Mouse (Mus musculus) intestine, postnatal 0 days (tissue): ENCODE data around the gene Arhgef3. TPM values are rescaled to one million over a fixed set of nuclear protein-coding genes. Genes with fewer than 3 reads are reported as not detected.

ENCODE experiments used
- ATAC-seq: fragments of 200-750 bp; cut with Nextera tagmentation; 2 replicates; pipeline ENCODE4 v1.8.0; 2017; ENCODE audit warnings: mild to moderate bottlenecking, moderate TSS enrichment, moderate library complexity
- H3K27ac ChIP-seq: fragments of 300-500 bp; sonication (generic); 2 replicates; pipeline ENCODE4 v1.5.1; 2014; ENCODE audit warnings: mild to moderate bottlenecking, low read depth, low read length, moderate library complexity
- H3K27me3 ChIP-seq: fragments of 300-500 bp; sonication (generic); replicated peaks from 2 replicates; pipeline ENCODE4 v1.6.1; 2014; ENCODE audit warnings: low read length, mixed read lengths; ENCODE audit not compliant: control insufficient read depth, insufficient read depth
- H3K36me3 ChIP-seq: fragments of 300-500 bp; sonication (generic); 2 replicates; pipeline ENCODE4 v1.6.1; 2014; ENCODE audit warnings: mild to moderate bottlenecking, moderate library complexity; ENCODE audit not compliant: control insufficient read depth, insufficient read depth
- H3K4me1 ChIP-seq: fragments of 300-500 bp; sonication (generic); replicated peaks from 2 replicates; pipeline ENCODE4 v1.6.1; 2014; ENCODE audit warnings: antibody characterized with exemption, low read length, mixed read lengths; ENCODE audit not compliant: control insufficient read depth, insufficient read depth
- H3K4me2 ChIP-seq: fragments of 300-500 bp; sonication (generic); replicated peaks from 2 replicates; pipeline ENCODE4 v1.6.1; 2014; ENCODE audit warnings: low read depth, mild to moderate bottlenecking, moderate library complexity
- H3K4me3 ChIP-seq: fragments of 300-500 bp; sonication (generic); 2 replicates; pipeline ENCODE4 v1.5.1; 2014; ENCODE audit warnings: low read depth, low read length
- H3K9ac ChIP-seq: fragments of 300-500 bp; sonication (generic); 2 replicates; pipeline ENCODE4 v1.6.1; 2014; ENCODE audit warnings: mild to moderate bottlenecking, low read depth, low read length
- H3K9me3 ChIP-seq: fragments of 300-500 bp; sonication (generic); 2 replicates; pipeline ENCODE4 v1.6.1; 2016; ENCODE audit warnings: mixed run types; ENCODE audit not compliant: control insufficient read depth
- CTCF ChIP-seq: sonication (generic); IDR thresholded peaks from 2 replicates; pipeline ENCODE4 v1.5.1; 2016; ENCODE audit warnings: low read depth, mild to moderate bottlenecking, control low read depth, antibody characterized with exemption, moderate library complexity
- WGBS: fragments of 180-500 bp; shearing (Covaris S2); extraction: QIAGEN DNeasy Blood & Tissue Kit; methylation state at CpG from one replicate; pipeline ENCODE4 v1.1.7; 2014; 5-methylcytosine and 5-hydroxymethylcytosine counted together
- polyA plus RNA-seq: library from polyadenylated mRNA; unstranded; fragments of >200 nt; fragmentation: Nextera tagmentation; extraction: Ambion mirVana; gene quantifications from 2 replicates; pipeline ENCODE4 v1.2.1, GENCODE M21; 2015

Arhgef3 gene
- polyA plus RNA-seq, 1 experiment from 2014 or later, result 12.2 TPM

- H3K4me1 ChIP-seq, result no peaks in the 10 kb centered on the region
- H3K4me3 ChIP-seq, result no peak overlapping the region
- no peaks in the 10 kb centered on the region for H3K27me3 ChIP-seq
- no peak overlapping the region for H3K4me2 ChIP-seq
- no peak for TF ChIP-seq CTCF
- no peak overlapping the region for H3K9ac ChIP-seq
- H3K27ac ChIP-seq, result no peak overlapping the region
- H3K36me3 ChIP-seq, result no peaks in the 10 kb centered on the region; the same call in 1 of the 2 replicates
- 47% methylated on average over 5 of the region's 5 CpGs for WGBS
- no peaks in the 10 kb centered on the region for H3K9me3 ChIP-seq
- no peak for ATAC-seq
Measured at GRCm38 (mm10) chr14:27376115-27376648, 261.5 kb downstream of the Arhgef3 start.

- WGBS, result 92% methylated on average over 7 of the region's 7 CpGs
- no peaks in the 10 kb centered on the region for H3K9me3 ChIP-seq
- H3K36me3 ChIP-seq, result no peaks in the 10 kb centered on the region; the same call in 1 of the 2 replicates
- no peak overlapping the region for H3K27ac ChIP-seq
- no peak for TF ChIP-seq CTCF
- H3K4me3 ChIP-seq, result no peak overlapping the region
- no peak overlapping the region for H3K4me2 ChIP-seq
- no peaks in the 10 kb centered on the region for H3K27me3 ChIP-seq
- H3K4me1 ChIP-seq, result no peaks in the 10 kb centered on the region
- H3K9ac ChIP-seq, result no peak overlapping the region
- no peak for ATAC-seq
Measured at GRCm38 (mm10) chr14:27378669-27379068, 264.0 kb downstream of the Arhgef3 start.

GRCm38 (mm10) chr14:27379404-27379803, 264.7 kb downstream of the Arhgef3 start:
- Histone ChIP-seq H3K36me3 (no peaks in the 10 kb centered on the region; the same call in 1 of the 2 replicates), H3K4me3 (no peak overlapping the region), H3K9ac (no peak overlapping the region), H3K27ac (no peak overlapping the region), H3K4me1 (no peaks in the 10 kb centered on the region), H3K9me3 (no peaks in the 10 kb centered on the region), H3K27me3 (no peaks in the 10 kb centered on the region), H3K4me2 (peak overlapping the region; percentile 35; the same call in 1 of the 2 replicates)
- no peak for ATAC-seq
- no peak for TF ChIP-seq CTCF
- 84% methylated on average over 12 of the region's 12 CpGs for WGBS

DNA sequence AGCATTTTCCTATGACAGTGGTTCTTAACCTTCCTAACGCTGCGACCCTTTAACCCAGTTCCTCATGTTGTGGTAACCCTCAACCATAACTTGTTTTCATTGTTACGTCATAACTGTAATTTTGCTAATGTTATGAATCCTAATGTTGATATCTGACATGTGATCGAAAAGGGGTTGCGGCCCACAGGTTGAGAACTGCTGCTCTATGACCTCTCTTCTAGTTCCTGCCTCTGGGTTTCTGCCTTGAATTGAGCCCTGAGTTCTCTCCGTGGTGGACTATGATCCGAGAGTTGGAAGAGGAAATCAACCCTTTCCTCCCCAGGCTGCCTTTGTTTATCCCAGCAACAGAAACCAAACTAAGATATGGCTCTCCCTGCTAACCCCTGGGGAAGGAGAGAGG, 266.8 kb downstream of the Arhgef3 start:
- Histone ChIP-seq H3K27me3 (no peaks in the 10 kb centered on the region), H3K9ac (no peak overlapping the region), H3K27ac (no peak overlapping the region), H3K36me3 (no peaks in the 10 kb centered on the region; the same call in 1 of the 2 replicates), H3K4me1 (no peaks in the 10 kb centered on the region), H3K4me2 (no peak overlapping the region), H3K9me3 (no peaks in the 10 kb centered on the region), H3K4me3 (no peak overlapping the region)
- no peak for TF ChIP-seq CTCF
- ATAC-seq, result no peak
- WGBS, result 63% methylated on average over 7 of the region's 7 CpGs

DNA sequence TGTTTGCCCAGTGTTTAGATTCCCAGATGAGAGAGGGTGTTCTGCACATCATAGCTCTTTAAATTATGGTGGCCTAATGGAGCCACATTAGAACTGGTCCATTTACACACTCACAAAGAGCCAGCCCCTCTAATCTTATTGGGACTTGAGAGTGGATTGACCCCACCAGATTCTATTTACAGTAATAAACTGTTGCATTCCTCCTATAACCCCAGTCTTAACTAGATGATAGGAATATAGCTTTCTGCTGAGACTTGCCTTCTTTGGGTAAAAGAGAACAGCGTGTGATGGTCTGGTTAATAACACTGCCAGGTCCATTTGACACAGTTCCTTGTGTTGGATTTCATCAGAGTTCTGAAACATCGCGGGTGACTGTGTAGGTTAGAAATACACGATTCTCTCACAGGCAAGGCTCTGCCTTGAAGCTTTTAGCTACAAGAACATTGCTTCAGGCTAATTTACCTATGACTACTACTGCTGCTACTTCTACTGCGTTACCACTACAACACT, 268.7 kb downstream of the Arhgef3 start:
- TF ChIP-seq CTCF, result no peak
- Histone ChIP-seq H3K27ac (no peak overlapping the region), H3K4me2 (no peak overlapping the region), H3K4me1 (no peaks in the 10 kb centered on the region), H3K9ac (no peak overlapping the region), H3K9me3 (no peaks in the 10 kb centered on the region), H3K4me3 (no peak overlapping the region), H3K36me3 (no peaks in the 10 kb centered on the region; the same call in 1 of the 2 replicates), H3K27me3 (no peaks in the 10 kb centered on the region)
- ATAC-seq, result no peak
- 79% methylated on average over 5 of the region's 5 CpGs for WGBS

- H3K4me3 ChIP-seq, result no peak overlapping the region
- 90% methylated on average over 4 of the region's 4 CpGs for WGBS
- no peaks in the 10 kb centered on the region for H3K9me3 ChIP-seq
- H3K4me2 ChIP-seq, result no peak overlapping the region
- TF ChIP-seq CTCF, result no peak
- H3K9ac ChIP-seq, result no peak overlapping the region
- H3K36me3 ChIP-seq, result no peaks in the 10 kb centered on the region; the same call in 1 of the 2 replicates
- ATAC-seq, result no peak
- no peaks in the 10 kb centered on the region for H3K27me3 ChIP-seq
- no peaks in the 10 kb centered on the region for H3K4me1 ChIP-seq
- H3K27ac ChIP-seq, result no peak overlapping the region
Measured at GRCm38 (mm10) chr14:27384143-27384542, 269.4 kb downstream of the Arhgef3 start.
